Mouse (Mus musculus): ENCODE results near the gene Dennd4a. TPM values are rescaled to one million over a fixed set of nuclear protein-coding genes. Genes with fewer than 3 reads are reported as not detected.

Dennd4a gene
- polyA plus RNA-seq, 1 experiment from 2014 or later = 6.3 TPM

DNA sequence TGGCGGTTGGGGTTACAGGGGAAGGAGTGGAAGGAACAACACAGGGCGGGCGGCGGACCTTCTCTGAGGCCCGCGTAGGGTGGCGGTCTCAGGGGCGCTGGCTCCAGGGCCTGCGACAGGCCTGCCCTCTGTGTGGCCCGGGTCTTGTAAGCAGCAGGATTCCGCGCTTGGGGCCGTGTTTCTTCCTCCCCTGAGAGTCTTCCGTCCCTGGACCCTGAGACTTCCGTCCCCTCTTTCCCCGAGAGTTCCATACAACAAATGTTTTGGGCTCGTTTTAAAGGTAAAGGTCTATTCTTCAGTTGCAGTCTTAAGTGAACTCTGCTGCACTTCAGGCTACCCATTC lies 149.8 kb downstream of the Dennd4a start:
- Histone ChIP-seq H3K27ac (ENCODE audit: low read length) (peak overlapping the region; percentile 94), H3K4me3 (ENCODE audit: low read depth, low read length) (peak overlapping the region; percentile 75), H3K36me3 (ENCODE audit: insufficient read depth, low read length) (0 out of 2 replicates have a peak, but pooled peaks cover 10% of the 10 kb centered on the region), H3K4me2 (replicated peaks; ENCODE audit: low read depth, low read length) (peak overlapping the region; percentile 66), H3K9me3 (ENCODE audit: low read length) (no peaks in the 10 kb centered on the region), H3K4me1 (ENCODE audit: insufficient read depth, low read depth, low read length) (peaks cover 5% of the 10 kb centered on the region; the same call in 1 of the 2 replicates), H3K9ac (replicated peaks; ENCODE audit: low read depth) (peak overlapping the region; percentile 94), H3K27me3 (replicated peaks; ENCODE audit: insufficient read depth, low read length) (no peaks in the 10 kb centered on the region)
- no peak for TF ChIP-seq CTCF (IDR thresholded peaks at IDR 0.05)
- TF ChIP-seq EP300 (IDR thresholded peaks at IDR 0.05) = no peak
- DNase-seq (ENCODE audit: low spot score) (no peak), ATAC-seq (peak; percentile 85)
- 0% methylated on average over 17 of the region's 17 CpGs for WGBS

Other genes with a start within 250 kb of the Dennd4a start
- gene Rab11a, start 73.6 kb upstream of the Dennd4a start, polyA plus RNA-seq (2015; fragmentation: Nextera tagmentation; extraction: Ambion mirVana) = 608 and 674 TPM in 2 replicates
- 0.04 TPM in 2 replicates for gene Slc24a1, start 140.3 kb downstream of the Dennd4a start, polyA plus RNA-seq (2015; fragmentation: Nextera tagmentation; extraction: Ambion mirVana)
- 25.5 and 25.6 TPM in 2 replicates for gene Ints14, start 149.6 kb downstream of the Dennd4a start, polyA plus RNA-seq (2015; fragmentation: Nextera tagmentation; extraction: Ambion mirVana)
- 88.4 and 100 TPM in 2 replicates for gene Hacd3, start 210.4 kb downstream of the Dennd4a start, polyA plus RNA-seq (2015; fragmentation: Nextera tagmentation; extraction: Ambion mirVana)
- 17.2 and 20.1 TPM in 2 replicates for gene Dpp8, start 221.1 kb downstream of the Dennd4a start, polyA plus RNA-seq (2015; fragmentation: Nextera tagmentation; extraction: Ambion mirVana)